Mouse (Mus musculus) heart, embryonic 11.5 days (tissue): ENCODE data around the gene Meis1. TPM values are rescaled to one million over a fixed set of nuclear protein-coding genes. Genes with fewer than 3 reads are reported as not detected.

Experiments
- ATAC-seq: fragments of 200-750 bp; cut with Nextera tagmentation; replicated peaks from 2 replicates; pipeline ENCODE4 v1.8.0; 2017; ENCODE audit warnings: moderate library complexity; ENCODE audit not compliant: insufficient number of reproducible peaks, low FRiP score, low TSS enrichment
- H3K27ac ChIP-seq: fragments of 300-500 bp; sonication (generic); 2 replicates; pipeline ENCODE4 v1.5.1; 2014; ENCODE audit warnings: mild to moderate bottlenecking, low read depth, low read length
- H3K27me3 ChIP-seq: fragments of 300-500 bp; sonication (generic); 2 replicates; pipeline ENCODE4 v1.6.1; 2014; ENCODE audit warnings: mild to moderate bottlenecking, low read length, mixed read lengths; ENCODE audit not compliant: control insufficient read depth, insufficient read depth
- H3K36me3 ChIP-seq: fragments of 300-500 bp; sonication (generic); 2 replicates; pipeline ENCODE4 v1.6.1; 2014; ENCODE audit warnings: mild to moderate bottlenecking, low read length, moderate library complexity, mixed read lengths; ENCODE audit not compliant: control insufficient read depth, insufficient read depth
- H3K4me1 ChIP-seq: fragments of 300-500 bp; sonication (generic); 2 replicates; pipeline ENCODE4 v1.6.1; 2014; ENCODE audit warnings: low read length; ENCODE audit not compliant: control insufficient read depth, insufficient read depth
- H3K4me2 ChIP-seq: fragments of 300-500 bp; sonication (generic); 2 replicates; pipeline ENCODE4 v1.6.1; 2014; ENCODE audit warnings: mild to moderate bottlenecking, moderate library complexity
- H3K4me3 ChIP-seq: fragments of 300-500 bp; sonication (generic); 2 replicates; pipeline ENCODE4 v1.5.1; 2014; ENCODE audit warnings: low read depth, low read length
- H3K9ac ChIP-seq: fragments of 300-500 bp; sonication (generic); 2 replicates; pipeline ENCODE4 v1.6.1; 2014; ENCODE audit warnings: mild to moderate bottlenecking, low read depth, low read length, moderate library complexity
- H3K9me3 ChIP-seq: fragments of 300-500 bp; sonication (generic); replicated peaks from 2 replicates; pipeline ENCODE4 v1.6.1; 2016; ENCODE audit warnings: low read length; ENCODE audit not compliant: control insufficient read depth
- WGBS: fragments of 180-500 bp; shearing (Covaris S2); extraction: QIAGEN DNeasy Blood & Tissue Kit; methylation state at CpG from one replicate; pipeline ENCODE4 v1.1.7; 2014; ENCODE audit not compliant: insufficient replicate concordance; 5-methylcytosine and 5-hydroxymethylcytosine counted together
- polyA plus RNA-seq: library from polyadenylated mRNA; unstranded; fragments of >200 nt; fragmentation: Nextera tagmentation; extraction: Ambion mirVana; gene quantifications from 2 replicates; pipeline ENCODE4 v1.2.1, GENCODE M21; 2014

The Meis1 gene
- polyA plus RNA-seq, 1 experiment from 2014 or later = 72.8 TPM

- H3K9ac ChIP-seq = no peak overlapping the region
- ATAC-seq = no peak
- H3K36me3 ChIP-seq = peaks cover 5% of the 10 kb centered on the region; the same call in 1 of the 2 replicates
- H3K27ac ChIP-seq = no peak overlapping the region
- WGBS = 53% methylated on average over 5 of the region's 5 CpGs
- no peaks in the 10 kb centered on the region for H3K9me3 ChIP-seq
- no peak overlapping the region for H3K4me2 ChIP-seq
- H3K27me3 ChIP-seq = no peaks in the 10 kb centered on the region
- peaks cover 4% of the 10 kb centered on the region for H3K4me1 ChIP-seq
- no peak overlapping the region for H3K4me3 ChIP-seq
These were observed 114.5 kb downstream of the Meis1 start for GRCm38 (mm10) chr11:18904285-18904684.

GRCm38 (mm10) chr11:18900489-18900888 lies 118.3 kb downstream of the Meis1 start:
- Histone ChIP-seq H3K4me1 (peaks cover 14% of the 10 kb centered on the region), H3K9ac (no peak overlapping the region), H3K9me3 (no peaks in the 10 kb centered on the region), H3K4me3 (no peak overlapping the region), H3K4me2 (no peak overlapping the region), H3K27me3 (no peaks in the 10 kb centered on the region), H3K27ac (no peak overlapping the region), H3K36me3 (peaks cover 5% of the 10 kb centered on the region; the same call in 1 of the 2 replicates)
- ATAC-seq = no peak
- WGBS = 66% methylated on average over 2 of the region's 2 CpGs

GRCm38 (mm10) chr11:18898862-18899261 lies 119.9 kb downstream of the Meis1 start:
- no peak overlapping the region for H3K4me2 ChIP-seq
- 26% methylated on average over 4 of the region's 4 CpGs for WGBS

GRCm38 (mm10) chr11:18897921-18898646 lies 120.7 kb downstream of the Meis1 start:
- H3K36me3 ChIP-seq = no peaks in the 10 kb centered on the region; the same call in 1 of the 2 replicates
- H3K27ac ChIP-seq = no peak overlapping the region
- no peak overlapping the region for H3K4me2 ChIP-seq
- peaks cover 14% of the 10 kb centered on the region for H3K4me1 ChIP-seq
- no peaks in the 10 kb centered on the region for H3K27me3 ChIP-seq
- no peaks in the 10 kb centered on the region for H3K9me3 ChIP-seq
- no peak for ATAC-seq
- no peak overlapping the region for H3K4me3 ChIP-seq
- H3K9ac ChIP-seq = no peak overlapping the region
- 36% methylated on average over 7 of the region's 7 CpGs for WGBS

More at GRCm38 (mm10) chr11:18898862-18899261, 119.9 kb downstream of the Meis1 start:
- peaks cover 14% of the 10 kb centered on the region for H3K4me1 ChIP-seq
- no peak for ATAC-seq
- H3K9me3 ChIP-seq = no peaks in the 10 kb centered on the region
- H3K9ac ChIP-seq = no peak overlapping the region
- no peak overlapping the region for H3K27ac ChIP-seq
- no peaks in the 10 kb centered on the region for H3K27me3 ChIP-seq
- H3K4me3 ChIP-seq = no peak overlapping the region
- peaks cover 3% of the 10 kb centered on the region; the same call in 1 of the 2 replicates for H3K36me3 ChIP-seq

- no peak overlapping the region for H3K4me3 ChIP-seq
- H3K27me3 ChIP-seq = no peaks in the 10 kb centered on the region
- no peaks in the 10 kb centered on the region for H3K9me3 ChIP-seq
- no peak for ATAC-seq
- no peak overlapping the region for H3K4me2 ChIP-seq
- 47% methylated on average over 2 of the region's 2 CpGs for WGBS
- no peaks in the 10 kb centered on the region; the same call in 1 of the 2 replicates for H3K36me3 ChIP-seq
- no peak overlapping the region for H3K9ac ChIP-seq
- H3K27ac ChIP-seq = no peak overlapping the region
- H3K4me1 ChIP-seq = peaks cover 14% of the 10 kb centered on the region
These were observed 121.5 kb downstream of the Meis1 start for GRCm38 (mm10) chr11:18897250-18897649.

- H3K4me1 ChIP-seq = peaks cover 10% of the 10 kb centered on the region
- H3K4me2 ChIP-seq = no peak overlapping the region
- no peak overlapping the region for H3K27ac ChIP-seq
- H3K9ac ChIP-seq = no peak overlapping the region
- no peak for ATAC-seq
- no peaks in the 10 kb centered on the region for H3K9me3 ChIP-seq
- no peaks in the 10 kb centered on the region for H3K27me3 ChIP-seq
- no peaks in the 10 kb centered on the region; the same call in 1 of the 2 replicates for H3K36me3 ChIP-seq
- H3K4me3 ChIP-seq = no peak overlapping the region
- WGBS = 42% methylated on average over 2 of the region's 2 CpGs
These were observed 126.3 kb downstream of the Meis1 start for GRCm38 (mm10) chr11:18892470-18892869.

- ATAC-seq = no peak
- no peaks in the 10 kb centered on the region; the same call in 1 of the 2 replicates for H3K36me3 ChIP-seq
- WGBS = 29% methylated on average over 5 of the region's 5 CpGs
- peaks cover 13% of the 10 kb centered on the region for H3K4me1 ChIP-seq
- no peak overlapping the region for H3K27ac ChIP-seq
- H3K4me3 ChIP-seq = no peak overlapping the region
- no peaks in the 10 kb centered on the region for H3K27me3 ChIP-seq
- no peak overlapping the region for H3K4me2 ChIP-seq
- no peak overlapping the region for H3K9ac ChIP-seq
- no peaks in the 10 kb centered on the region for H3K9me3 ChIP-seq
These were observed 129.6 kb downstream of the Meis1 start for GRCm38 (mm10) chr11:18889139-18889538.

GRCm38 (mm10) chr11:18888651-18889050 lies 130.1 kb downstream of the Meis1 start:
- Histone ChIP-seq H3K36me3 (no peaks in the 10 kb centered on the region; the same call in 1 of the 2 replicates), H3K4me3 (no peak overlapping the region), H3K27ac (no peak overlapping the region), H3K4me1 (peaks cover 13% of the 10 kb centered on the region), H3K4me2 (no peak overlapping the region), H3K27me3 (no peaks in the 10 kb centered on the region), H3K9ac (no peak overlapping the region), H3K9me3 (no peaks in the 10 kb centered on the region)
- 60% methylated on average over 1 of the region's 1 CpGs for WGBS
- ATAC-seq = no peak
